Mouse (Mus musculus) left cerebral cortex, adult 11 months (tissue): ENCODE data around the gene Zdhhc5.
"Not testable (repeated sequence)": the region's sequence is repeated elsewhere in the genome, so short reads cannot be mapped to it uniquely, and the experiment has no call there.

ENCODE experiments used
- DNase-seq: peaks from one replicate; pipeline ENCODE4 v3.0.0; 2022; ENCODE audit warnings: low spot score

The Zdhhc5 gene

GRCm38 (mm10) chr2:84695007-84695695 lies 19.8 kb downstream of the Zdhhc5 start:
- DNase-seq = no peak

- no peak for DNase-seq
Observed at GRCm38 (mm10) chr2:84690050-84690449, 24.9 kb downstream of the Zdhhc5 start.

GRCm38 (mm10) chr2:84688080-84688844 lies 26.7 kb downstream of the Zdhhc5 start:
- DNase-seq = no peak

- DNase-seq = no peak
Observed at GRCm38 (mm10) chr2:84682605-84683183, 32.3 kb downstream of the Zdhhc5 start.

GRCm38 (mm10) chr2:84679016-84679415 lies 36.0 kb downstream of the Zdhhc5 start, which contains the start of gene Tmx2:
TSS of gene Tmx2 (minus strand) at chr2:84679140.
- no peak for DNase-seq

- DNase-seq = peak; percentile 98
Observed at GRCm38 (mm10) chr2:84677968-84678880, 36.8 kb downstream of the Zdhhc5 start, which contains the start of the genes Gm28635 and Med19. TSS of gene Gm28635 (minus strand) at chr2:84678041. TSS of gene Med19 (plus strand) at chr2:84678402.

GRCm38 (mm10) chr2:84677270-84677967 lies 37.6 kb downstream of the Zdhhc5 start:
- DNase-seq = no peak

GRCm38 (mm10) chr2:84671535-84671934 lies 43.4 kb downstream of the Zdhhc5 start:
- not testable (repeated sequence) for DNase-seq

GRCm38 (mm10) chr2:84670569-84670933 lies 44.4 kb downstream of the Zdhhc5 start, which contains the start of gene Selenoh:
TSS of gene Selenoh (minus strand) at chr2:84670770.
- DNase-seq = peak; percentile 75

- no peak for DNase-seq
Observed at GRCm38 (mm10) chr2:84669828-84670568, 45.0 kb downstream of the Zdhhc5 start.

GRCm38 (mm10) chr2:84666081-84666480 lies 48.9 kb downstream of the Zdhhc5 start:
- DNase-seq = no peak

GRCm38 (mm10) chr2:84662866-84663265 lies 52.1 kb downstream of the Zdhhc5 start:
- DNase-seq = no peak

- peak; percentile 37 for DNase-seq
Observed at GRCm38 (mm10) chr2:84660253-84660652, 54.7 kb downstream of the Zdhhc5 start.

GRCm38 (mm10) chr2:84658806-84659205 lies 56.2 kb downstream of the Zdhhc5 start, which contains the start of gene Btbd18:
TSS of gene Btbd18 (plus strand) at chr2:84659079.
- no peak for DNase-seq

GRCm38 (mm10) chr2:84655864-84656263 lies 59.1 kb downstream of the Zdhhc5 start:
- no peak for DNase-seq

- DNase-seq = no peak
Observed at GRCm38 (mm10) chr2:84653354-84653753, 61.6 kb downstream of the Zdhhc5 start.

- peak; percentile 85 for DNase-seq
Observed at GRCm38 (mm10) chr2:84650464-84651195, 64.3 kb downstream of the Zdhhc5 start, which contains the start of gene Ctnnd1. TSS of gene Ctnnd1 (minus strand) at chr2:84650765.

GRCm38 (mm10) chr2:84649674-84650073 lies 65.3 kb downstream of the Zdhhc5 start:
- no peak for DNase-seq

- DNase-seq = no peak
Observed at GRCm38 (mm10) chr2:84648369-84648768, 66.6 kb downstream of the Zdhhc5 start.
